Mouse (Mus musculus): ENCODE measurements at regions not wholly inside any gene's neighbourhood (a gene's known extent, or its start where the extent isn't known, plus 50 kb on each side); places are given as distances from the start of the nearest gene placed in this dataset.
"Not testable (repeated sequence)": the region's sequence is repeated elsewhere in the genome, so short reads cannot be mapped to it uniquely, and the experiment has no call there.

GRCm38 (mm10) chr19:27031030-27031700 lies 145.5 kb downstream of the Gm815 start:
- peak; percentile 15 for DNase-seq

GRCm38 (mm10) chr19:27032621-27033020 lies 146.9 kb downstream of the Gm815 start:
- no peak for DNase-seq

- DNase-seq: no peak
Measured at GRCm38 (mm10) chr19:27038298-27038697, 152.6 kb downstream of the Gm815 start.

GRCm38 (mm10) chr19:27040321-27041025 lies 154.8 kb downstream of the Gm815 start:
- DNase-seq: peak; percentile 49

- DNase-seq: peak; percentile 87
Measured at GRCm38 (mm10) chr19:27066449-27067181, 149.7 kb upstream of the Vldlr start.

GRCm38 (mm10) chr19:27073281-27073680 lies 143.0 kb upstream of the Vldlr start:
- no peak for DNase-seq

GRCm38 (mm10) chr19:27075019-27075418 lies 141.3 kb upstream of the Vldlr start:
- DNase-seq: no peak

- DNase-seq: no peak
Measured at GRCm38 (mm10) chr19:27076920-27077512, 139.3 kb upstream of the Vldlr start.

- no peak for DNase-seq
Measured at GRCm38 (mm10) chr19:27087344-27087743, 128.9 kb upstream of the Vldlr start.

- DNase-seq: no peak
Measured at GRCm38 (mm10) chr19:27087833-27088232, 128.5 kb upstream of the Vldlr start.

GRCm38 (mm10) chr19:27089099-27089498 lies 127.2 kb upstream of the Vldlr start:
- no peak for DNase-seq

GRCm38 (mm10) chr19:27091603-27092002 lies 124.7 kb upstream of the Vldlr start:
- no peak for DNase-seq

- DNase-seq: no peak
Measured at GRCm38 (mm10) chr19:27094777-27095478, 121.4 kb upstream of the Vldlr start.

GRCm38 (mm10) chr19:27099921-27100320 lies 116.4 kb upstream of the Vldlr start:
- DNase-seq: no peak

- DNase-seq: no peak
Measured at GRCm38 (mm10) chr19:27110437-27110836, 105.8 kb upstream of the Vldlr start.

GRCm38 (mm10) chr19:27120876-27121275 lies 95.4 kb upstream of the Vldlr start:
- no peak for DNase-seq

GRCm38 (mm10) chr19:27122348-27122747 lies 93.9 kb upstream of the Vldlr start:
- DNase-seq: no peak

GRCm38 (mm10) chr19:27123334-27123733 lies 93.0 kb upstream of the Vldlr start:
- DNase-seq: peak; percentile 88

- DNase-seq: no peak
Measured at GRCm38 (mm10) chr19:27123806-27124469, 92.3 kb upstream of the Vldlr start.

- not testable (repeated sequence) for DNase-seq
Measured at GRCm38 (mm10) chr19:27128501-27128900, 87.8 kb upstream of the Vldlr start.

GRCm38 (mm10) chr19:27134360-27134759 lies 81.9 kb upstream of the Vldlr start:
- no peak for DNase-seq

- no peak for DNase-seq
Measured at GRCm38 (mm10) chr19:27140892-27141291, 75.4 kb upstream of the Vldlr start.

Data from cerebellum, adult 9-10 months (tissue).